Mouse (Mus musculus) gastrocnemius, postnatal 25 days (tissue): ENCODE measurements around the gene Trabd2b. TPM values are rescaled to one million over a fixed set of nuclear protein-coding genes. Genes with fewer than 3 reads are reported as not detected.
A peak's percentile ranks its signal among the peaks of the same experiment; 100 is the strongest.

ENCODE experiments used
- DNase-seq: peaks from one replicate; pipeline ENCODE4 v3.0.0; 2022
- long read RNA-seq, 2 experiments: library from polyadenylated mRNA; stranded (forward); transcript quantifications; one replicate each; pipeline ENCODE4 v2.0.0; 2021
- total RNA-seq, 2 experiments: library from RNA; stranded (reverse); gene quantifications; 1 replicate in 1 of 2; 2 replicates in 1 of 2; pipeline ENCODE4 v1.2.3; 2021

Gene Trabd2b
- total RNA-seq = 1 to 10 TPM; 1.1 to 2.0 TPM
- long read RNA-seq, experiment 1, full-length matches to known transcripts = 3 of 4 reads
- long read RNA-seq, experiment 1, partial matches to known transcripts = 1 of 4 reads
- long read RNA-seq, experiment 1, other reads (novel, unspliced or antisense) = 0 of 4 reads
- long read RNA-seq, experiment 2 = 0 reads

GRCm38 (mm10) chr4:114406355-114407101, at the start of gene Trabd2b:
Gene Trabd2b, plus strand, starts transcription at chr4:114406724.
- peak; percentile 13 for DNase-seq

- DNase-seq = no peak
These were observed 49.1 kb upstream of the Trabd2b start for GRCm38 (mm10) chr4:114357420-114357819.

GRCm38 (mm10) chr4:114358874-114359273, 47.6 kb upstream of the Trabd2b start:
- no peak for DNase-seq

GRCm38 (mm10) chr4:114359818-114360217, 46.7 kb upstream of the Trabd2b start:
- DNase-seq = no peak

- no peak for DNase-seq
These were observed 45.2 kb upstream of the Trabd2b start for GRCm38 (mm10) chr4:114361336-114361735.

- DNase-seq = no peak
These were observed 41.5 kb upstream of the Trabd2b start for GRCm38 (mm10) chr4:114365000-114365399.

GRCm38 (mm10) chr4:114365595-114365994, 40.9 kb upstream of the Trabd2b start:
- no peak for DNase-seq

- DNase-seq = no peak
These were observed 39.5 kb upstream of the Trabd2b start for GRCm38 (mm10) chr4:114367005-114367404.

- no peak for DNase-seq
These were observed 38.7 kb upstream of the Trabd2b start for GRCm38 (mm10) chr4:114367840-114368239.

GRCm38 (mm10) chr4:114369591-114369990, 36.9 kb upstream of the Trabd2b start:
- no peak for DNase-seq

GRCm38 (mm10) chr4:114370935-114371715, 35.4 kb upstream of the Trabd2b start:
- DNase-seq = no peak

- DNase-seq = no peak
These were observed 33.8 kb upstream of the Trabd2b start for GRCm38 (mm10) chr4:114372699-114373098.

GRCm38 (mm10) chr4:114374330-114374729, 32.2 kb upstream of the Trabd2b start:
- no peak for DNase-seq

GRCm38 (mm10) chr4:114377531-114377930, 29.0 kb upstream of the Trabd2b start:
- DNase-seq = no peak

GRCm38 (mm10) chr4:114378512-114378911, 28.0 kb upstream of the Trabd2b start:
- no peak for DNase-seq

- DNase-seq = no peak
These were observed 27.0 kb upstream of the Trabd2b start for GRCm38 (mm10) chr4:114379416-114379956.

GRCm38 (mm10) chr4:114382627-114383026, 23.9 kb upstream of the Trabd2b start:
- no peak for DNase-seq

- no peak for DNase-seq
These were observed 21.3 kb upstream of the Trabd2b start for GRCm38 (mm10) chr4:114385236-114385635.

- DNase-seq = peak; percentile 63
These were observed 20.1 kb upstream of the Trabd2b start for GRCm38 (mm10) chr4:114386395-114386811.

GRCm38 (mm10) chr4:114387527-114388135, 18.9 kb upstream of the Trabd2b start:
- no peak for DNase-seq

- DNase-seq = no peak
These were observed 18.2 kb upstream of the Trabd2b start for GRCm38 (mm10) chr4:114388306-114388705.

GRCm38 (mm10) chr4:114389653-114390052, 16.9 kb upstream of the Trabd2b start:
- no peak for DNase-seq
